Mouse (Mus musculus) neutrophil, adult 5-6 weeks (primary cell): ENCODE measurements around the gene Dbx2. TPM values are rescaled to one million over a fixed set of nuclear protein-coding genes. Genes with fewer than 3 reads are reported as not detected.

Experiments
- ATAC-seq: fragments of 151-379, 151-347 bp; 2 replicates; pipeline ENCODE4 v1.8.0; 2017; ENCODE audit warnings: mild to moderate bottlenecking, moderate TSS enrichment; ENCODE audit not compliant: insufficient number of reproducible peaks, poor library complexity, low FRiP score, severe bottlenecking; ENCODE audit errors: extremely low read depth
- total RNA-seq: library from RNA; stranded (forward); fragments of 200-1000 nt; gene quantifications from 2 replicates; pipeline ENCODE4 v1.2.3, GENCODE M21; 2017

Gene Dbx2
- total RNA-seq, 1 experiment from 2014 or later, result 0.12 TPM

- ATAC-seq, result no peak
These were observed 16.5 kb downstream of the Dbx2 start for GRCm38 (mm10) chr15:95639115-95639828.

- no peak for ATAC-seq
These were observed 31.4 kb downstream of the Dbx2 start for GRCm38 (mm10) chr15:95624396-95624795.

GRCm38 (mm10) chr15:95622797-95623196 is 33.0 kb downstream of the Dbx2 start:
- no peak for ATAC-seq

- no peak for ATAC-seq
These were observed 43.2 kb downstream of the Dbx2 start for GRCm38 (mm10) chr15:95612600-95612999.

DNA sequence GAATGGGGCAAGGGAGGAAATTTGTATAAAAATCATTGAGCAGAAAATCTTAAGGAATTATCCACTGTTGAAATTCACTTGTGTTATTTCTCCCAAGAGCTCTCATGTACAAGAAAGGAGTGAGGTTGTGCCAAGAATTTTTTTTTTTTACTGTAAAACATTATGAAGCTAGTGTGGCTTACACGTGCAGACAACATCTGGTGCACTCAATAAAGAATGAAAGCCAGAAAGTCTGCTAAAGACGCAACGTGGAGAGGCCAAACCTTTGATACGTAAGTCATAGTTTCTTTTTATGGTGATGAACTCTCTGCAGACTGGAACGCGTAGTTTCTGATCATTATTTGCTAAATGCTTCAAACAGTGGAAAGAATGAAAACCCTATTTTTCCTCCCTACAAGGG is 54.6 kb downstream of the Dbx2 start:
- ATAC-seq, result no peak

DNA sequence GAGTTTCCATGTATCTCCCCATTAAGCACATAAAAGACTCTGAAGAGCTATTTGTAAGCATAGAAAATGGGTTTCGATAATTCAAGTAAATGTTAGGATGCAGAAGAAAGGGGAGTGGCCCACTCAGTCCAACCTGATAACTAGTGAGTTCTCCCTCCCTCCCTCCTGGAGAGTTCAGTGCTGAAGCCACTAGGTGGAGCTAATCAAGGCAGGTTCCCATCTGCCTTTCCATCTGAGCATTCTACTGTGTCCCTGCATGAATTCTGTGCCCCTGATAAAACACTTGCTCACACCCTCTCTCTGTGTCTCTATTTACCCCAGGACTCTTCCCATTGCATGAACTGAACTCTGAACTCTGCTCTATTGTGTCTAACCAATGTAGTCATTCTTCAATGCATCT is 57.1 kb downstream of the Dbx2 start:
- ATAC-seq, result no peak

- ATAC-seq, result no peak
These were observed 68.9 kb downstream of the Dbx2 start for GRCm38 (mm10) chr15:95586906-95587305.

DNA sequence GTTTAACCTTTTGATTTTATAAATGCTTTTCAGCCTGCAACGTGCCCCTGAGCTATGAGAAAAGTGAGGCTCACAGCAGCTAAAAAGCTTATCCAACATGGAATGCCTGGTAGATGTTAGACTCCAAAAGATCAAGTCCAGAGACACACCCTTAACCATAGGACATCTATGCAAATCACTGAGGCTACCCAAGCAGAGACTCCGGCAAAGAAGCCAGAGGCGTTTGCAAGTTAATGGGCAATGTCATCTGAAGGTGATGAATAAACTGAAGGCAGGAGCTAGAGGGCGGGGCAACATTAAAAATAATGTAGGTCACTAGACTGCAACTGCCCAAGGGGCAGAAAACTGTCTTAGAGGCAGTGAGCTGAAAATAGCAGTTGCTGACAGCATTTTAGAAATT is 70.9 kb downstream of the Dbx2 start:
- ATAC-seq, result no peak

GRCm38 (mm10) chr15:95574661-95575060 is 81.1 kb downstream of the Dbx2 start:
- ATAC-seq, result no peak

Other genes starting within 250 kb of the Dbx2 start
- gene Nell2, start 127.4 kb downstream of the Dbx2 start, total RNA-seq, result not detected in 2 replicates
- gene Ano6, start 134.9 kb upstream of the Dbx2 start, total RNA-seq, result 58.8 and 60.4 TPM in 2 replicates